Mouse (Mus musculus): Measurements from ENCODE around the gene Chmp6. TPM values are rescaled to one million over a fixed set of nuclear protein-coding genes. Genes with fewer than 3 reads are reported as not detected.

Gene Chmp6
- polyA plus RNA-seq, 1 experiment: 87.3 TPM

DNA sequence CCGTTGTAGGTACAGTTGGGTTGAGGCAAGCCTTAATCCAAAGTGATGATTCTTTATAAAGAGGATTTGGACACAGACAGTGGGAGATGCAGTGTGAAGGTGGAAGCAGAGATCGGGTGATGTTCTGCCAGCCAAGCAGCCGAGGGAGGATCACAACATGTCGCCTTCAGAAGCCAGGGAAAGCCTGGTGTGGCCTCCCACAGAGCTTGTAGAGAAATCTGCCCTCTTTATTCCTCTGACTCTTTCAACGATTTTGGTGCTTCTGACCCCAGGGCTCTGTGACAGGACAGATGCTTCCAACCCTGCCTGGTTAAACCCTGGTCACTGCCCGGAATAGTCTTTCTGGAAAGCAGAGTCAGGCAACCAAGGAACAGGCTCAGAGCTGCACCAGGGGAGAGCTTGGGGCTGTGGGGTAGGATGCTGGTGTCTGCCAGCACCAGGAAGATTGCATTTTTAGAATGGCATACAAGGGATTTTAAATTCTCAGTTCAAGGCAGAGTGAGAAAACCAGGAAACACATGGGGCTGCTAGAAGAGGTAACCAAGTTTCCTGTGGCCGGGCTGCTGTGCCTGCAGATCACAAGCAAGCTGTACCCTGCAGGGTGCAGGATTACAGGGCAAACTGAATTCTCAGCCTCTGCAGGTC lies 6.1 kb upstream of the Chmp6 start:
- DNase-seq (ENCODE audit: low read depth, low spot score): no peak
- 53% methylated on average over 7 of the region's 7 CpGs for WGBS

DNA sequence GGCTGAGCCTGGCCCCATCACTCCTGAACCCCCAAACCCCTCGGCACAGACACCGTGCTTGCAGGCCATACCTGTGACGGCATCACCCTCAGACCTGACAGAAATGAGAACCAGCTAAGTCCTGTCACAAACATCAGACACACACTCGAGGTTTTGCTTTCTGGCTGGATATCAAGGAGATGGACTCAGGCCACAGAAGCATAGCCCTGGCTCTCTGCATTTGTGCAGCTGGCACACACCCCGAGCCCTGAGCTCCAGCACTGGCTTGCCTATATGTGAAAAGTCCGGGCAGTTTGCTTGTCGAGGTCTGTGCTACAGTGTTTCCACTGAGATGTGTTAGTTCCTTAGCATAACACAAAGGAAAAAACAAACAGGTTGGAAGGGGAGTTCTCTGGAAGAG lies 5.5 kb upstream of the Chmp6 start:
- 53% methylated on average over 7 of the region's 7 CpGs for WGBS
- DNase-seq (ENCODE audit: low read depth, low spot score): no peak

DNA sequence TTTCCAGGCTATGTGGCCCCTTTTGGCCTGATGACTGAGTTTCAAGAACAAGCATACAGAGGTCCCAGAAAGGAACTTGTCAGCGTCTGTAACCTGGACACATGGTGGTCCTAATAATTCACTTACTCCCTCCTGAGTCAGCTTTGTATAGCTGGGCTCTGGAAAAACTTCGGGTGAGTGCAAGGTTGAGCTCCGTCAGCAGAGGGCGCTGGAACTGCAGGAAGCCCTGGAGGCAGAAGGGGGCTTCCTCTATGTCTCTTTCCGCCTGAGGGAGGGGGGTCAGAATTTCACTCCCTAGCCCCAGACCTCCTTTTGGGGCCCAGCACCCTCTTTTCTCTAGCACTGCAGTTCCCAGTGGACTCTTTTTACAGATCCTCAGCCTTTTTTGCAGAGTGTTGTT lies 3.8 kb upstream of the Chmp6 start:
- 2% methylated on average over 5 of the region's 5 CpGs for WGBS
- DNase-seq (ENCODE audit: low read depth, low spot score): no peak

DNA sequence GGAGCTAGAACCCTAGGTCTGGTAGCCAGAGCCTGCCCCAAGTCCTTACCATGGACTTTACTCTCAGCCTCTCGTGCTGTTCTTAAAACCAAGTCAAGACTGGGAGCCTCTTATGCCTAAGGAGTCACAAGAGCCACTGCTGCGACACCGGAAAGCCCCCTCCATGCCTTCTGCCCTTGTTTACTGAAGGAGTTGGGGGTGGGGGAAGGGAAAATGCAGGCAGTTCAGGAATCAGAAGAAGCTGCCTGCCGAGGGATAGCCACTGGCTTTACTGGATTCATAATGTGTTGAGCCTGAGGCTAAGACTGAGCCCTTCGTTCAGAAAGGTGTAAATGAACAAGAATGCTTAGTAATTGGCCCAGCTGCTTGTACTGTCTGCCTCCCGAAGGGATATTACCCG lies 396 bp upstream of the Chmp6 start:
- WGBS: 14% methylated on average over 7 of the region's 7 CpGs
- DNase-seq (ENCODE audit: low read depth, low spot score): no peak

DNA sequence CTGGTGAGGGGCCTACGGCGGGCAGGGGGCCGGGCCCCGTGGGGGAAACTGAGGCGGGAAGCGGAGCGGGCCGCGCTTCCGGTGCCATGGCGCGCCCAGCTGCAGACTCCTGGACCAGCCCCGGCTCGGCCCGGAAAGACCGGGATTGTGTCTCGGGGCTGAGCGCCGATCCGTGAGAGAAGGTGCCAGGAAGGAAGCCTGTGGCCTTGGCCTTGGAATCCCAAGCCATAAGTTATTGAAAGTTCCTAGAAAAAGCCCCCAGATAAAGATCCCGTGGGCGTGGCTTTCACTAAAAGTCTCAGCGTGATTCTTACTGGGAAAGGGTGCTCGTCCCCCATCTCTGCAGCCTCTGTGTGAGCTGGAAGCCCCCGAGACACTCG lies 684 bp downstream of the Chmp6 start:
- WGBS: under 1% methylated on average over 26 of the region's 26 CpGs

DNA sequence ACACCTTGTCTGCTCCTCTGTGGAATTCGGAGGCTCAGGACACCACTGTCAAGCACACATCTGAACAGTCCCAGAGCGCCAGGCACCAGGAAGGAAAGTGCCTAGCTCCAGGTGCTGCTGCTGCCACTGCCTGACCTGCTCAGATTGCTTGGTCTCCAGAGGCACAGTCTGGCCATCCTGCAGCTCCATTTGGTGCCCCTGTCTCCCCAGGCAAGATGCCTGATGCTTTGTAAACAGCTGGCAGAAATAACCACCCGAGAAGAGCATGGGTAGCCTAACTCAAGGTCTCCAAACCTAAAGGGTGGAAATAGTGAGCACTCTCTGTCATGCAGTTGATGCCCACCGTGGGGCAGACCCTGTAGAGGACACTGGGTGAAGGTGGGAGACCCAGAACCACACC lies 1.1 kb downstream of the Chmp6 start:
- WGBS: 3% methylated on average over 4 of the region's 4 CpGs
- DNase-seq (ENCODE audit: low read depth, low spot score): no peak

More for the DNA sequence above, 684 bp downstream of the Chmp6 start:
- no peak for DNase-seq (ENCODE audit: low read depth, low spot score)

DNA sequence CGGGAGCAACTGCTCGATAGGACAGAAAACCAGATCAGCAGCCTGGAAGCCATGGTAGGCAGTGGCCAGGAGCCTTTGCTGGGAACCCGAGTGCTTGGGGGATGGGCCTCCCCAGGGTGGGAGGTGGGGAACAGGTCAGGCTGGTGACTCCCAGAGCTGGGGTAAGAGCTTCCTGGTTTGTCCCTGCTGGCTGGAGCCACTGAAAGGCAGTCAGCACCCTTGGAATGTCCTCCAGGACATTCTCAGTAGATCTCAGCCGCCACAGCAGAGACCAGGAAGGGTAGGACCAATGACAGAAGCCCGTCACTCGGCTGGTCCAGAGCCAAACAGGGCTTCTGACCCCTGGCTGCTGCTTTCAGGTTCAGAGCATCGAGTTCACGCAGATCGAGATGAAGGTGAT lies 2.4 kb downstream of the Chmp6 start:
- WGBS: 29% methylated on average over 9 of the region's 9 CpGs
- no peak for DNase-seq (ENCODE audit: low read depth, low spot score)

DNA sequence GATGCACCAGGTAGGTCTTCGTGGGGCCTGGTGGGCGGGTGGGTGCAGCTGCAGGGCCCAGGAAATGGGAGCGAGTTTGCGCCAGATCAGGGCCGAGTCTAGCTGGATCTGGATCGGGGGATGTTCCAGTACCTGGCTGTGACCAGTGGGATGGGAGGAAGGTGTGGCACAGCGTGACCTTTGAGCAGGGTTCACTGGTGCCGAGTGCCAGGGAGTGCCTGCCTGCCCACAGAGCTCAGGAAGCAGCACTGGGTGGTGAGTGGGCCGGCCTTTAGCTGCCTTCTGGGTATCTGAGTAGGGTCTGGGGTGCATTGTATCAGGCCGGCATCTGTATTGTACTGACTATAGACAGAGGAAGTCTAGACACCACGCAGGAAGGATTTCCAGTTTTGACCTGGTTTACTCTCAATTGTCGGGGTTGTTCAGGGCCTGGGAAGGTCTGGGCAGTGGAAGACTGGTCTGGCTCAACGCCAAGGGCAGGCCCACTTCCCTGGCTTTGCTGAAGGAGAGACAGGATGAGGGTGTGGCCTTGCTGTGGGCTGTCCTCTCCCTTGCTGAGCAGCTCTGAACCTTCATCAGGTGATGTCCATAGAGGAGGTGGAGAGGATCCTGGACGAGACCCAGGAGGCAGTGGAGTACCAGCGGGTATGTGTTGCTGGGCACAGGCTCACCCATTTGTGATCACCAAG lies 3.0 kb downstream of the Chmp6 start:
- WGBS: 34% methylated on average over 15 of the region's 15 CpGs
- DNase-seq (ENCODE audit: low read depth, low spot score): no peak

DNA sequence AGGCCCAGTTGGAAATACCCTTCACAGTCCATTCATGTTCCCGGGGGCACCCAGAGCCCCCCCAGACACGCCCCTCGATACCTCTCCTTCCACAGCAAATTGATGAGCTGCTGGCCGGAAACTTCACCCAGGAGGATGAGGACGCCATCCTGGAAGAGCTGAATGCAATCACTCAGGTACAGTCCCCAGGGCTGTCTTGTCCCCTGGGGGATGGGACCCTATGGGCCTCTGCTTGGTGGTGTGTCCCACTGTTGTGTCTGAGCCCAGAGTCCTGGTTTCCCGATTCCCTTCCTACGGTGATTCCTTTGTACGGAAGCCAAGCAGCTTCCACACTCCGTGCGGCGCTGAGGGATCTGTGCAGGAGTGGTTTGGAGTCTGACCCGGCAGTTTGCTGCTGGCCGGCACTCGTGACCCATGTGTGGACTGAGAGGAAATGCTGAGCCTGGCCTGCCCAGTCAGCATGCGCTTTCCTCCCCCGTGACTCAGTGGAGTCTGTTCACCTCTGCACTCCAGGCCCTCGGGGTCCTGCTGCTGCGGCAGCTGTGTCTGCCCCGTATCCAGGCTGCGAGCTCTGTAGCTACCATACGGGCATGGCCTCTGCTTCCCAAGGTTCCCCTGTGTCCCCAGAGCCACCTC lies 3.7 kb downstream of the Chmp6 start:
- DNase-seq (ENCODE audit: low read depth, low spot score): no peak
- 82% methylated on average over 21 of the region's 21 CpGs for WGBS

DNA sequence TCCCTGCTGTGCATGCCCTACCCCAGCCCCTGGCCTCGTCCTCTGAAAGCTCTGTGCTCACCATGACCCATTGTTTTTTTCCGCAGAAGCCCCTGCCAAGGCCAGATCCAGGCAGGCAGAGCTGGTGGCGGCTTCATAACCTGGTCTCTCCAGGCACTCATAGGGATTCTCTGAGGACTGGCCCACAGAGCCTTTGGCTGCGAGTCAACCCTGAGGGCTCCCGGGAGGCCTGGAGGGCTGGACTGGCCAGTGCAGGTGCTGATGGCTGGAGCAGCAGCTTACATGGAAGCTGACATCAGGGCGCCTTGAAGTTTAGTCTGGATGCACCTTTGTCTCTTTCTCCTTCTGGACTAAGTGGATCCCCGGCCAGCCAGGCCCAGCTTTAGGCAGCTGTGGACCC lies 5.3 kb downstream of the Chmp6 start:
- 90% methylated on average over 7 of the region's 7 CpGs for WGBS
- DNase-seq (ENCODE audit: low read depth, low spot score): no peak

DNA sequence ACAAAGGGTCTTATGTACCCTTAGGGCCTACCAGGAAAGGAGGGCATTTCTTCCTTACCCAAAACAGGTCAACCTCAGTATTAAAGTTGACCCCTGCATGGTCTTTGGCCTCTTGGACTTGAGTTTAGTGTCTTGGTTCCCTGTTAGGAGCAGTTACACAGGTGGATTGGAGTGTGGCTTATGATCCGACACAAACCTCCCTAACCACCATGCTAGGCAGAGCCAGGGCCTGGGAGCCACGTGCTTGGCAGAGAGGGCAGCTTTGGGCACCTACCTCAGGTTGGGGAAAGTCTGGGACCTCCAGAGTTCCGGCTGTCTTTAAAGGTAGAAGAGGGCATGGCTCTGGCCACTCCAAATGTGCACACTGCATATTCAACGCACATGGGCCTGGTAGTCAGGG lies 6.2 kb downstream of the Chmp6 start:
- DNase-seq (ENCODE audit: low read depth, low spot score): no peak
- WGBS: 92% methylated on average over 4 of the region's 4 CpGs

DNA sequence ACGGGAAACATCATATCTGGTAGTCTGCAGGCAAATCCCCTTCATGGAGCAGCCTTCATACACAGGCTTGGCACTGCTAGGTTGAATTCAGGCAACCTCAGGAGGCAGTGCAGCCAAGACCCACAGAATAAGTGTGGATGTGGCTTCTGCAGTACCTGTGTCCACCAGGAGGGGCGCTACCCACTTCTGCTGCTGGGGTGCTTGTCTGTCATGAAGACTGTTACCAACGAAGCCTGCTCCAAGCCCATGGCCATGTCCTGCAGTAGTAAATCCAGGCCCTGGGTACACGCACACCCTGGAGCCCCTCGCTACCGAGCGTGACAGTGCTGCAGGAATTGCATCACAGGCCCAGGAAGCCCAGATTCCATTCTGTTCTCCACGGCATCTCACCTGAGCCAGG lies 6.7 kb downstream of the Chmp6 start:
- no peak for DNase-seq (ENCODE audit: low read depth, low spot score)
- 64% methylated on average over 8 of the region's 8 CpGs for WGBS

DNA sequence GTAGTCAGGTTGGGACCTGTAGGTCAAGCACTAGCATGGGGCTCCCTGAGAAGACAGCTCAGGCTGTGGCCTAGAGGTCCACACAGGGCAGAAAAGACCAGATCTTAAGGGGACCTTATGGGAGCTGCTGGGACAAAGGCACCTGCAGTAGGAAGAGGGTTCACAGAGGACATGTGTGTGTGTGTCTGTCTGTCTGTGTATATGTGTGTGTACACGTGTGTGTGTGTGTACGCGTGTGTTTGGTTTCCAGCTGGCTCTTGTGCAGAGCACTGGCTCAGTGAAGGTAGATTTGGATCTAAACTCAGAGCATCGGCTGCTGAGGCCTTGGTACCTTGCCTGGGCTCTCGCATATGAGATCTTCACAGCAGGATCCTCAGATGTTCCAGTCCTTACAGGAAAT lies 7.4 kb downstream of the Chmp6 start:
- no peak for DNase-seq (ENCODE audit: low read depth, low spot score)

DNA sequence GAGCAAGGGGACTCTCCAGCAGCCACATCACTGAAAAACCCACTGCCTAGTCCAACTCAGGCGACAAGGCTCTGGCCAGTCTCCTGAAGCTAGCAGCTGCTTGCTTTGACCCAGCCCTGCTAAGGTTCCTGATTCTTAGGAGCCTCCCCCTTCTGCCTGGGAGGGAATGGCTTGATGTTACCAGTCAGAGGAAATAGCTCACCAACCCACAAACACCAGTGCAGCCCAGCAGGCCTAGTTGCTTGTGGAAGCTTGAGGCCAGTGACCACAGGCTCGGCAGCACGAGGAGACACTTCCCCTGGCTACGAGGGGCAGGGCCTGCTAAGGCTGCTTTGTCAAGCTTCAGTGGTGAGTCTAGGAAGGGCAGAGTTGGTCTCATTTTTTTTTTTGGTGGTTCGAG lies 11.9 kb downstream of the Chmp6 start:
- 76% methylated on average over 5 of the region's 5 CpGs for WGBS
- DNase-seq (ENCODE audit: low read depth, low spot score): no peak

More for the DNA sequence above, 7.4 kb downstream of the Chmp6 start:
- 90% methylated on average over 5 of the region's 5 CpGs for WGBS

DNA sequence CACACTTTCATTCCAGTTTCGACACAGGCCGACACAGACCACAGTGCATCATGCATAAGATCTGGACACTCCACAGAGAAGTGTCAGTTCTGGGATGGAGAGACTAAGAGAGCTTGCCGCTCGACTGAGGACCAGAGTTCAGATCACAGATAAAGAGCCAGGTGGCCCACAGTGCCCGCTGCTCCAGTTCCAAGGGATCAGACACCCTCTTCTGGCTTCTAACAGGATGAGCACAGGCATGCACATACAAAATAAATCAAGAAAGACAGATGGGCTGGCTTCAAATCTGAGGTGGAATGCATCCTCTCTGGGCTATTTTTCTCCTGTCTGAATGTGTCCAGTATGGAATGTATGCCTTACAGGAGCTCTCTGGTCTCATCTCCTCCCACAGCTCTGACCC lies 13.5 kb downstream of the Chmp6 start:
- 69% methylated on average over 5 of the region's 5 CpGs for WGBS
- DNase-seq (ENCODE audit: low read depth, low spot score): no peak

DNA sequence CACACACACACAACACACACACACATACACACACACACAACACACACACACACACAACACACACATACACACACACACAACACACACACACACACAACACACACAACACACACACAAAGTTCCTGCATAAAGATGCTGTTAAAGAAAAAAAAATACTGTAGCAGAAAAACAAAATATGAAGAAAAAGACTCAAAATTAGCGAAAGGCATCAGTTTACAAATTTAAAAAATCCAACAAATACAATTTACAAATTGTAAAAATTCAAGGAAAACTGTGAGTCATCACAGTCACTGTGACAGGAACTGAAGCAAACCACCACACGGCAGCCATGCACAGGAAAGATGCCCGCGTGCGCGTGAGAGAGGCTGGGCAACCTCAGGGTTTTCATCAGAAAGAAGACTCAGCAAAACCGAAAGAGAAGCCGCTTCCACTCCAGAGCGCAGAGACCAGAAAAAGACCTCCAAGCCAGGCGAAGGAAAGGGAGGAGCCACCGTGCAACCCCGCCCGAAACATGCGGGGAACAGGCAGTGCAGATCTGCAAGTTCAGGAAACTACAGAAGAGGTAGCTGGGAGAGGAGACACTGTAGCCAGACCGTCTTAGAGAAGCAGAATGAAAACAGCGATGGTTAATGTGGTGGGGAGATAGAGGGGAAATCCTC lies 14.9 kb downstream of the Chmp6 start:
- no peak for DNase-seq (ENCODE audit: low read depth, low spot score)
- 23% methylated on average over 16 of the region's 16 CpGs for WGBS

DNA sequence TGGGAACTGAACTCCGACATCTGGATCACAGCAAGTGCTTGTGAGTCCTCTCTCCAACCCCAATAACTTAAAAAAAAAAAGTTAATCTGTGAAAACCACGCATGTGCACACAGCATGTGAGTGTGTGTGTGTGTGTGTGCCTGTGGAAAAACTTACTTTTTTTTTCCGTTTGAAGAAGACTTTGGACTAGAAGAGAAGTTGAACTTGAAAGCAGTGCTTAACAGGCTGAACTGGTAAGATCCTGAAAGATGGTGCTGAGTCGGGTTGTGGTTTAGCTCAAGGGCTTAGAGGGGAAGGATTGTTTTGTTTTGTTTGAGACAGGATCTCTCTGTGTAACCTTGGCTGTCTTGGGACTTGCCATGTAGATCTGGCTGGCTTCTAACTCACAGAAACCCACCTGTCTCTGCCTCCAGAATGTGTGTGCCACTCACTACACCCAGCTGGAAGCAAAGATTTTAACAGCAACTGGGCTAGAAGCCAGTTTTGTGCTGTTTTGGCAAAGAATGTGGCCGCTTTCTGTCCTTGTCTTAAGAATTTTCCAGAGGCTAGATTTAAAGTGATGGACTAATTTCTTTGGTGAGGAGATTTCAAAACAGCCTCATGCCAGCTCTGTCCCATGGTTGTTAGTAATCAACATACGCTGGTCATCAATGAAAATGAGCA lies 16.5 kb downstream of the Chmp6 start:
- WGBS: 68% methylated on average over 6 of the region's 6 CpGs
- DNase-seq (ENCODE audit: low read depth, low spot score): no peak

DNA sequence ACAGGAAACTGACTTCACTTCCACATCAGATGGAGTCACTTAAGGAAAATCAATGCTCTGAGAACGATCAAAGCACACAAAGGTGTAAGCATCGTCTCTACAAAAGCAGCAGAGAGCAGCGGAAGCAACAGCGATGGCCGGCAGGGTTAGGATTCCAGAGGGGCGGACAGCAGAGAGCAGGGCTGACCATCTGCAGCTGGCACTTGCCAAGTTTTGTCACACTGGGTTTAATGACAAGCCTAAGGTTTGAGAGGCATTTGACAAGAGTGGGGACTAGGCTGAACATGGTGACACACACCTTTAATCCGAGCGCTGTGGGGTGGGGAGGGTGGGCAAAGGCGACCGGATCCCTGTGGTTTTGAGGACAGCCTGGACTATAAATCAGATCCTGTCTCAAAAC lies 18.6 kb downstream of the Chmp6 start:
- 75% methylated on average over 10 of the region's 10 CpGs for WGBS
- DNase-seq (ENCODE audit: low read depth, low spot score): no peak

DNA sequence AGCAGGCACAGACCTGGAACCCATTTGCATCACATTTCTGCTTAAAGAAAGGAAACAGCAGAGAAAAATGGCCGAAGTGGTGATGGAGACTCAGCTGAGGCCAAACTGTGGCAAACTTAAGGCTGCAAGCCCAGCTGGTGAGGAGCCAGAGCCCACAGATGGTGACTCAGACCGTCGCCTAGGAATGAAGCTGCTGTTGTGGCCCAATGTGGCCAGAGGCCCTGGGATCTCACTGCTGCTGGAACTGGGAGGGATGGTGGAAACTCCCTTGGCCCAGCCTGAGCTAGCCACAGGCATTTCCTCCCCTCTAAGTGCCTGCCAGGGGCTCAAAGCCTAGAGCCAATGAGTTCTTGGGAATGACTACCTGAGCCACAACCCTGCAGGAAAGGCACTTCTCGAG lies 19.9 kb downstream of the Chmp6 start:
- DNase-seq (ENCODE audit: low read depth, low spot score): no peak
- WGBS: 40% methylated on average over 4 of the region's 4 CpGs
